Mouse (Mus musculus): Measurements from ENCODE around the gene Rnaseh2a.

Gene Rnaseh2a

DNA sequence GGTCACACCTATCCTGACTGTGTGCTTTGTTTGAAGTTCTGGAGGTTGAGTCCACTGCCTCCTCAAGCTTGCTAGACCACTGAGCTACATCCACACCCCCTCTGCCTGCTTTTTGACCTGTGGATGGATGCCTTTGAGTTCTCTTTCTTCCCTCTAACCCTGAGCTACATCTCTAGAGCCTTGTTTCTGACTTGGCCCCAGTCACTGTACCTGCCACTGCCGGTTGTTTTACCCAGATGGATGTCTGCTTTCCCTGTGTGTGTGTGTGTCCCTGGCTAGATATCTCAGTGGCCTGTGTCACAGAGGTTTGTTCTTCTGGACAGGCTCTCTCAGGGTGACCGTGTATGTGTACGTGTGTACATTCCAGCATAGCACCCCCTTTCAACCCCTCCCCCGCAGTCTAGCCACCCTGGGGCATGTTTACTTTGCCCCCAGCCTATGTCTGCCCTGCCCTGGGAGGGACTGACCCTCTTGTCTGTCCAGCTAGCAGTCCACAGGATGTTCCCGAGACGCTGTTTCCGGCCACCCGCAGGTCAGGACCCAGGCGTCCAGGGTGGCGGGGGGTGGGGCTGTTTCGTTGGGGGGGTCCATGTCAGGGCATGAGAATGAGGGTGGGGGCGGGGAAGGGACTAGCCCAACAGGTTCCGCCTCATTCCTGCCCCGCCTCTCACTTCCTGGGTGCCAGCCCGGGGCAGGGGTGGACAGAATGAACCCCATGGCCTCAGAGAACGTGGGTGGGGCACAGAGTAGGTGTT is 14.9 kb upstream of the Rnaseh2a start:
- DNase-seq (ENCODE audit: low spot score in 2 of 2), result peak; percentile 54 to 61

DNA sequence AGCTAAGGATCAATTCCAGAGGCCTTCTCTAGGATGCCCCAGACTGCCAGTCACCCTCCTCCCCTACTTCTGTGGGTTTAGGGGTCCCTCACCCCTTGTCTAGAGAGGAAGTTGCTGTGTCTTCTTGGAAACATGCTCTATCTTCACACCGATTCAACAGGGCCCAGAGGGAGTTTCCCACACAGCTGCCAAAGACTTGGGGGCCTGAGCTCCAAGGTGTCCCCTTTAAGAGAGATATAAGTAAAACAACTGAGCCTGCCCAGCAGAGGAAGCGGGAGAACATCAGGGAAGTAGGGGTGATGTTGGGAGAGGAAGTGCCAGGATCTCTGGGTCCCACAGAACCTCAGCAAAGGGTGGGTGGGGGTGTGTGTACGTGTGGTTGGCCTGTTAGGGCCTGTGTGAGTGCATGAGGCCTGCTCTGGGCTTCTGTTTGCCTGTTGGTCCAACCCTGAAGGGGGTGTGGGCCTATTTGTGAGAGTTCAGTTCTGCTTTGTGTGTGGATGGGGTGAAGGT is 13.0 kb upstream of the Rnaseh2a start:
- peak; percentile 41 to 52 for DNase-seq (ENCODE audit: low spot score in 2 of 2)

DNA sequence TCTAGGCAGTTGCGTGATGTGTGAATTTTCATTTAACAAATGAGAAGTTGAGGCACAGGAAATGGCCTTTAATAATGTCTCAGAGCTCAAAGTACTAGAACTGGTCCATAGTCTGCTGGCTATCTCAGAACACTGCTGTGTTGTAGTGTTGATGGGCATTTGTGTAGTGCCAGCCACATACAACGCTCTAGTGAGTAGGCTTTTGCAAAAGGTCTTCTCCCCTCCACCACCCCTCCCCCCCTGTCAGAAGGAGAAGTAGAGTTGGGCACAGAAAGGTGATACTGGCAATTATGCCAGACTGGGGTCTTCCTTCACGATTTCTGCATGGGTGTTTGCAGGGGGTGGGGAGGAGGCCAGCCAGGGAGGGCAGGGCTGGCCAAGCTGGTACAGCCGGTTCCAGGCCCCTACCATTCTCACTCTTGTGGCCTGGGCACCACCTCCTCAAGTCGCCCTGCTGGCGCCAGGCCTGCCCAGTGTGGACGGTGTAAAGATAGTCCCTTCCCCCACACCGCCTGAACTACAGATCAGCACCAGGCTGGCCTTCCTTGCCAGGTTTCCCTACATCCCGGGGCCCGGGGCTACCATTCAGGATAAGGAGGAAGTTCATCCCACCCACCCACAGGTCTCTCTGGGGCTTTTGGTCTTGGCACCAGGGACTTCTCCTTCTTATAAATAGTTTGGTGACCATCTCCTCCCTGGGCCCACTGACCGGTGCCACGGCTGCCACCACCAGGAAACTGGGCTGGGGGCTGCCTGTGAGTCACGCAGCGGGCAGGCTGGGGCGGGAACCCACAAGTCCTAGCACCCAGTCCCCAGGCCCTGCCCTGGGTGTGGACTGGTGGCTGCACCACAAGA is 12.3 kb upstream of the Rnaseh2a start:
- no peak for DNase-seq (ENCODE audit: low spot score in 2 of 2)

DNA sequence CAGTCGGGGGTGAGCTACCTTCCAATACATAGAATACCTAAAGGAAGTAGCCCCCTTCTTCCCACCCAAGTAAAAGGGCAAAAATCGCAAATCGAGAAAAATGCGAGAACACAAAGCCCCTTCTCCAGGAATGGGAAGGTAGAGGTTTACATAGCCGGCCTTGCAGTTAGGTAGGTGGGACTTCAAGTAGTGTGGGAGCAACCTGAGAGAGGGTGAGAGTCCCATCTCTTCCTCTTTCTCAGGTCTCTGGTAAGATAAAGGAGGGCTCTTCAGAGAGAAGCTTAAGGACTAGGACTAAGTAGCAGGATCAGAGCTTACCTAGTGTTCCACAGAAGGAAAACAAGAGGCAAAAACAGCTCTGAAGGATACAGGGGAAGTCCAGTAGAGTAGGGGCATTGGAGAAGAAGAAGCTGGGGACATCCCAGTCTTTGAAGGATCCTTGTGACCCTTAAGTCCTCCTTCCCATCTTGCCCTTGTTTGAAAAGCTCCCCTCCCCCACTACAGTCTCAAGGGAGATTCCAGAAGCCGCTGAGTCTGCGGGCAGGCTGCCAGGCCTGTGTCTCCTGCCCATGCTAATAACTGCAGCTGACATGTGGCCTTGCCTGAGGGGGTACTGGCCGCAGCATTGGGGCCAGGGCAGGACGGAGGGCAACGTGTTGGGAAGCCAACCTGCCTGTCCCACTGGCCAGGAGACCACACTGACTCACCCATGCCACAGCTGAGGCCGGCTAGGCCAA is 11.2 kb upstream of the Rnaseh2a start:
- peak; percentile 70 to 81 for DNase-seq (ENCODE audit: low spot score in 2 of 2)

DNA sequence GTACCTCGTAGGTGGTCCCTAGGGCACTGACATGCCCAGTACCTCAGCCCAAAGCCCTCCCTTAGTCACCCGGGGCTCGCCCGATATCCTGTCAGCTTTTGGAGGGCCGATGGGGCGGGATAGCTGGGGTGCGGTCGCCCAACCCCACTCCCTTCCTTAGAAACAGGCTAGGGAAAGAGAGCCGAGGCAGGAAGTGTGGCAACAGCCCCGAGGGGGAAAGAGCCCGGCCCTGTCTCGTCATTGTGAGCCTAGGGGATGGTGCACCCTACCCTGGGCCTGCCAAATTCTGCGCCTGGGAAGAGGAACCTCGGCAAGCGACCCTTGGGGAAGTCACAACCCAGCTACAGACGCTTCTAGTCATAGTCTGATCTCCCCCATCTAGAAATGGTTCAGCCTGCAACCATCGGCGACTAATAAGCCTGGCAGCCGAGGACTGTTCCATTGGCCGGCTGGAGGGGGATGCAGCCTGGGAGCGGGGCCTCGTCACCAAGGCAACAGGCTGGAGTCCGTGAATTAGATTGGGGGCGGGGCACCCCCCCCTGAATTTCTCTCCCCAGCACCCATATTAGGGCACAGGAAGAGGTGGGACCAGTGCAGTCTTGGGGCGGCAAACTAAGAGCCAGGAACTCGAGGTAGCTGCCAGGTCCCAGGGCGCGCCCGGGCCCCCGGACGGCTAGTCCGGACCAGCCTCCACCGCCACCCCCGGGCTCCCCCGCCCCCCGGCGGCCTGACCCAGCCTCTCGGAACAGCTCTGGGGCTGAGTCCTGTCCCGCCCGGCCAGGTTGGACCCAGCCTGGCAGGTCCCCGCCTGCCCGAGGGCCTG is 10.2 kb upstream of the Rnaseh2a start:
- peak; percentile 95 for DNase-seq (ENCODE audit: low spot score in 2 of 2)

DNA sequence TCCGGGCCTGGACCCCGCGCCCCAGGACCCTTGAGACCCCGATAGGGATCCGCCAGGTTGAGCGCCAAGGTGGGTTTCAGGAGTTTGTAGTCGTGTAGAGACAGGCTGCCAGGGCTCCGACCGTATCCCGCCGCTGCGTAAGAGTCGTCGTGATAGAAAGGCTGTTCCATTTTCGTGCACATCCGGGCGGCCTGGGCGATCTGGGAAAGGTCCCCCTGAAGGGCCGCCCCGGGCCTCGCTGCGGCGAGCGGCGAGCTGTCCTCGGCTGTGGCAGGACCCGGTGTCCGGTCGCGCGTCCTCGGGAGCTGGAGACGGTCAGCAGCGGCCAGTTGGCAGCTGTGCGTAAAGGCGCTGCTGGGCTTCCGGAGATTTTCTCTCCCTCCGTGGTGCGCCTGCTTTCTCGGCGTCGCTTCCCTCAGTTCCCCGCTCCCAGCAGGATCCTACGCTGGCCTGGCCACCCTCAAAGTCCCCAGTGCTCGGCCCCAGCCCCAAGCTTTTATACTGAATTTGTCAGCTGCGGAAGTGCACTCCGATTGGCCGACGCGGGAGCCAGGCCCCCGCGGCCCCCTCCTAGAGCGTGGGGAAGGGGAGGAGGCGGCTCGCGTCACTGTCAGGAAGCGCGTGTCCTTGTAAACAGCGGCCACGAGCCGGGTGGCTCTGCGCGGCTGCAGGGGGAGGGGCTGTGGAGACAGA is 8.8 kb upstream of the Rnaseh2a start, which contains the start of gene Junb:
Gene Junb, minus strand, starts transcription at position 471 of the 693 bp plus-strand sequence.
- peak; percentile 96 to 97 for DNase-seq (ENCODE audit: low spot score in 2 of 2)

DNA sequence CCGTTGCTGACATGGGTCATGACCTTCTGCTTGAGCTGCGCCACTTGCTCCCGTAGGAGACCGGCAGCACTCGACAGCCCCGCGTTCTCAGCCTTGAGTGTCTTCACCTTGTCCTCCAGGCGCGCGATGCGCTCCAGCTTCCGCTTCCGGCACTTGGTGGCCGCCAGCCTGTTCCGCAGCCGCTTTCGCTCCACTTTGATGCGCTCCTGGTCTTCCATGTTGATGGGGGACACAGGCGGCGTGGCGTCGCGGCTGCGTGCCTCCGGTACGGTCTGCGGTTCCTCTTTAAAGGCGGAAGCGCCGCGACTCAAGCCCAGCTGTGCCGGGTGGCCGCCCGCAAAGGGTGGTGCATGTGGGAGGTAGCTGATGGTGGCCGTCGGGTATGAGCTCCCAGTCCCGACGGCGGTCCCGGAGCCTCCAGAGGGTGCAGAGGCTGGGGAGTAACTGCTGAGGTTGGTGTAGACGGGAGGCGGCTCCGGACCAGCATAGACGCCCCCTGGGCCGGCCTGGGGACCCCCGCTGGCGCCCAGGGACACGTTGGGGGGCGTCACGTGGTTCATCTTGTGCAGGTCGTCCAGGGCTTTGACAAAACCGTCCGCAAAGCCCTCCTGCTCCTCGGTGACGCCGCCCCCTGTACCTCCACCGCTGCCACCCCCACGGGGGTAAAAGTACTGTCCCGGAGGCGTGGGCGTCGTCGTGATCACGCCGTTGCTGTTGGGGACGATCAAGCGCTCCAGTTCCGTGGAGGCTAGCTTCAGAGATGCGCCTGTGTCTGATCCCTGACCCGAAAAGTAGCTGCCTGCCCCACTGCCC is 8.1 kb upstream of the Rnaseh2a start:
- peak; percentile 81 to 82 for DNase-seq (ENCODE audit: low spot score in 2 of 2)

DNA sequence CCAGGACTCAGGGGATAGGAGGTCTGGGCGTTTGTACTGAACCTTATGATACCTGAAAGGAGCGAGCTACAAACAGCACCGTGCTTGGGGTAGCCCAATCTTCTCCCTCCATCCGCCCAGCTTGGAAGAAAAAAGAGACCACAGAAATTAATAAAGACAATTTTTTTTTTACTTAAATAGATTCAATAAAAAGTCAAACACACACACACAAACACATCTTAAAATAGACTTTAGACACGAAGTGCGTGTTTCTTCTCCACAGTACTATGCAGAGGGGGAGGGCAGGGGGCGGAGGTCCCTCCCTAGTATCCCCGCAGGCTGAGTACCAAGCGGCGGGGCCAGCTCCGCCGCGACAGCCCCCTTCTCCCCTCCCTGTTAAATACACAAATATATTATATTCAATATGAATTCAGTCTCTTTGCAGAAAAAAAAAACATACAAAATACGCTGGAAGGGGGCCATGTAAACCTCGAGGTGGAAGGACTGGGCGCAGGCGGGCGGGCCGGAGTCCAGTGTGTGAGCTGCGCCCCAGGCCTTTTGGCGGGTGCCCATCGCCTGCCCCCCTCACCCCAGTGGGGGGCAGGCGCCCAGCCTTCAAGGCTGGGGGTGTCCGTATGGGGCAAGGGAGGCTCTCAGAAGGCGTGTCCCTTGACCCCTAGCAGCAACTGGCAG is 7.3 kb upstream of the Rnaseh2a start:
- no peak for DNase-seq (ENCODE audit: low spot score in 2 of 2)

DNA sequence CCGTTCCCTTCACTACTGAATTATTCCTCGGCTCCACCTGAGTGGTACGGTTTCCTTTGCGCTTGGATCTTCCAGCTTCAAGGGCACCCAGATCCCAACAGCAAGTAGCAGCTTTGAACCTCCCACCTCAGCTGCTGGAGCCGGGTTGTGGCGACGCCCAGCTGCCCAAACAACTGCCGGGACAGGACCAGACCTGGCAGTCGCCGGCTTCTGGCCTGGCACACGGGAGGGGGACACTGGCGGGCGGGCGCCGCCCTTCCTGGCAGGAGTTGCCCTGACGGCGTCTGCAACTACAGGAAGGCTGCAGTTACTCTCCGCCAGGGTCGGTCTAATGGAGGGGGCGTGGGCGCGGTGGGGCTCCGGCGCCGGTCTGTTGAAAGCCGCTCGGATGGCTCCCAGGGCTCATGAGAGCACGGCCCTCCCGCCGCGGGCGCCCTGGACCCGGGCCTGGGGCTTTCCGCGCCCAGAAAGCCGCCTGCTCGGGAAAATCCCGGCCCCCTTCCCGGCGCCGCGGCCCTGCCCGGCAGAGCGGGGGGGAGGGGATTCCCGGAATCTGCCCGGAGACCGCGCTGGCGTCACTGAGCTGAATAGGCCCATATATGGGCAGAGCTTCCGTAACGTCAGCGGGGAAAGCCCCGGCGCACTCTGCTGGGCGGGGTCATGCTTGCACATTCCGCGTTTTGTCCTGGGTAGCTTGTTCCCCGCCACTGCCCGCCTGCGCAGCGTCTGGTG is 6.6 kb upstream of the Rnaseh2a start:
- peak; percentile 93 to 95 for DNase-seq (ENCODE audit: low spot score in 2 of 2)

DNA sequence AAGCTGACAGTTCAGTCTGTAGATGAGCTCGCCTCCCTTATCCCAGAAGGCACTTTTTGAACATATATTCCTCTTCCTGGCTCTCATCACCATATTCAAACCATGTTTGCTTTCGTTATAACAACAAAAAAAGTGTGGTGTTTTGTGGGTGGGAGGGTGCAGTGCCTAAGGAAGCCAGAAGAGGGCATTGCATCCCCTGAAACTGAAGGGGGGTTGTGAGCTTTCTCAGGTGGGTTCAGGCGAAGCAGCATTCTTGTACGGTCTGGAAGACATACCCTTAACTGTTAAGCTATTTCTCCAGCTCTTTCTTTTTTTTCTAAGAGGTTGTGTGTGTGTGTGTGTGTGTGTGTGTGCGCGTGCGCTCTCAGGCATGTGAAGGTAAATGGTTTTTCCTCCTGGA is 5.9 kb upstream of the Rnaseh2a start:
- peak; percentile 77 to 82 for DNase-seq (ENCODE audit: low spot score in 2 of 2)

DNA sequence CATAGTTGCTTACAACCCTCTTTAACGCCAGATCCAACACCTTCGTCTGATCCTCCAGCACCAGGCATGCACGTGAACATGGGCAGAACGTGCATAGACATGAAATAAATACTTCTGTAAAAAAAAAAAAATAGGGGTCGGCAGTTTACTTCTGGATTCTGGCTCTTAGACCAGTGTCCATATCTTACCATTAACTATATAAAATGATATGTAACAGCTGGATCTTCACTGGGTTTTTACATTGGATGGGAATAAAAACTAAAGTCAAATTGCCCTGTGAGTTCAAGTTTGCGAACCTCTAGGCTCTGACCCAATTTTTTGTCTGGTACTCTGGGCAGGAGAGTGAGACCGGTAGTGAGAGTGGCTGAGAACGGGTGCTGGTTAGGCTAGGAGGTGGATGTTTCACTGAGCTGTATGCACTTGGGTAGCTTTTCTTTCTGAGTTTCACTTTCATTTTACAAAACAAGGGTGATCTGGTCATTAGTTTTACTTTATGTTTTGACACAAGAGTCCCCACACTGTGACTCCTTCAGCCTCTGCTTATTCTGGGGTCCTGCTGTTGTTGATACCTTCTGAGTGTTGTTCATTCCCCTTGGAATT is 5.1 kb upstream of the Rnaseh2a start:
- no peak for DNase-seq (ENCODE audit: low spot score in 2 of 2)

DNA sequence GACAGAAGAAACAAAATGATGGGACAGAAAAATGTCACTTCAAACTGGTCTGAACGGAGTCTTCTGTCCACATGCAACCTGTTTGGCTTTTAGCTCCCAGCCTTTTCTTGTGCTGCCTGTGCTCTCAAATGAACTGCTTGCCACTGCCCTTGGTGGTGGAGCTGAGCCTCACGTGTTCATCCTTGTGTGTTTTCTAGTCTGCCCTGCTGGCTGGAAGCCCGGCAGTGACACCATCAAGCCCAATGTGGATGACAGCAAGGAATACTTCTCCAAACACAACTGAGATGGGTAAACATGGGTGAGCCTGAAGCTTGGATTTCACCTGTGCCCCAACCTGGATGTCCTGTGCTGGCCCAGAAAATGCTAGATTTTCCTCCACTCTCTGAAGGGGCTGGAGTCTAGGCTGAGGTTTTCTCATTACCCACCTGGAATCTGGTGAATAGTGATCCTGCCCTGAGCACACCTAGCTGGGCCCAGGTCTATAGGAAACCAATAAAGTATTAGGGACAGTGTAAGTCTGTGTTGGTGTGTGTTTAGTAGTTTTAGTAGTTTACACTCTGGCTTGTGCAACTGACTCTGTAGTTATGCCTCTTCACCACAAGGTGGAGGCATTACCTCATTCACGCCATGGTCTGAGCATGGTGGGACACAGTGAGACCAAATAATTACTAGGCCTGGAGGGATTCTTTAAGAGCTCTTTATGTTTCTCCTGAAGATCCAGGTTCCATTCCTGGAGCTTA is 4.4 kb upstream of the Rnaseh2a start:
- DNase-seq (ENCODE audit: low spot score in 2 of 2), result peak; percentile 56 to 62

DNA sequence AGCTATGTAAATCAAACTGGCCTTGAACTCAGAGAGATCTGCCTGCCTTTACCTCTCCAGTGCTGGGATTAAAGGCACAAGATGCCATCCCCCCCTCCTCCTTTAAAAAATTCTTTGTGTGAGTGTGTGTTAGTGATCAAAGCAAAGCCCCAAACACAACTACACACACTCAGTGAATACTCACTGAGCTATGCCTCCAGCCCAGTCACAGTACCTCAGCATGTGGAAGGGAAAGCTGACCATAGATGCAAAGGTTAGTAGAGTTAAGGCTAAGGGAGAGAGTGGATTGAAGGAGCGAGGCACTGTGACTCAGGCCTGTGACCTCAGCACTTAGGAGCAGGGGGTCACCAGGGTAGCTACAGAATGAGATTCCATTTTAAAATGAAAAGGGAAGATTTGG is 3.5 kb upstream of the Rnaseh2a start:
- DNase-seq (ENCODE audit: low spot score in 2 of 2), result no peak

DNA sequence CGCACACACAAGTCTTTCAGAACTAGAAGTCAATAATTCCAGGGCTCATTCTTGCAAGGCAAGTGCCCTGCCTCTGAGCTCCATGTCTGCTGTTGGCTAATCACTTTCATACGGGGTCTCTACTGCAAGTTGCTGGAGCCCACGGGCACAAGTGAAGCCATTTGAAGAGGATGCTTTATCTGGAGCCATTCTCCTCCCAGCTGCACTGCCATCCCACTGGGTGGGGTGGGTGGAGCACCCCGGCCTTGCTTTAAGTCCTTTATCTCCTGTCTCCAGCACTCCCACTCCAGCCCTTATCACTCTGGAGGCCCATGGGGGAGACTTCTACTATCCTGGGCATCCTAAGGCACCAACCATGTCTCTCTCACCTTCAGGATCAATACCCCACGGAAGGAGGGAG is 1.3 kb upstream of the Rnaseh2a start:
- peak; percentile 68 to 83 for DNase-seq (ENCODE audit: low spot score in 2 of 2)

DNA sequence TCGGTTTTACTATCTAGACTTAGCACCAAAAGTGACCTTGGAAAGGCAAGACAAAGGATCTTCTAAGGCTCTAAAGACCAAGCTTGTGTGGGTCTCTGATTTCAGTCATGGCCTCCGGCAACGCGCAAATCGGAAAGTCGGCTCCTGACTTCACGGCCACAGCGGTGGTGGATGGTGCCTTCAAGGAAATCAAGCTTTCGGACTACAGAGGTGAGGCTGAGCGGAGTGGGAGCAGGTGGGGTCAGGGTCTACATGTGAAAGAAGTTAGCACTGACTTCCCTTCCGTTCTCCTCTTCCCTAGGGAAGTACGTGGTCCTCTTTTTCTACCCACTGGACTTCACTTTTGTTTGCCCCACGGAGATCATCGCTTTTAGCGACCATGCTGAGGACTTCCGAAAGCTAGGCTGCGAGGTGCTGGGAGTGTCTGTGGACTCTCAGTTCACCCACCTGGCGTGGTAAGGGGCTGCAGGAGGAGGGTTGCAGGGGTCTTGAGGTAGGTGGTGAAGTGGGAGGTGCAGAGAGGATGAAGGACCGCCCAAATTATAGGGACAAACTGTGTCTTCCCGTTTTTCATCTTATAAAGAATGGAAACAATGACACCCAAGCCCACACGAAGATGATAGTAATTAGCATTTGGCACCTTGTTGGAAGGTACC is 696 bp upstream of the Rnaseh2a start:
- DNase-seq (ENCODE audit: low spot score in 2 of 2), result no peak

DNA sequence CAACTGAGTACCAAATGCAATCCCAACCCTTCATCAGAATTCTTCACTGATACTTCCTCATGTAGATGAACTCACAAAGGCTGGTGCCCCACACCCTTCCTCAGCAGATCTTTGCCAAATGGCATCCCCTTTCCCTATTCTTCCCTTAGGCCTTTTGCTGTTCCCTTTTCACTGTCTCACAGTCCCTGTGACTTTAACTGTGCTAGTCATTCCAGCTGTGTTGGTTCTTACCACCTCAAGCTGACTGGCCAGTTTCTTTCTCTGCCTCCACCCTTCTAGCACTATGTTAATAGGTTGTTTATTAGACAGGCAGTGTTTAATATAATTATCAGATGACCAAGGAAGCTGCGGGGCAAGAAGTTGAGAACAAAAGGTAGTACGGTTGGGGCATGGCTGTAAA is 917 bp downstream of the Rnaseh2a start:
- DNase-seq (ENCODE audit: low spot score in 2 of 2), result no peak

Data from spleen, postnatal 36 days (tissue).